Mouse (Mus musculus) cerebellum, adult 2 months (tissue): ENCODE measurements at regions not wholly inside any gene's neighbourhood (a gene's known extent, or its start where the extent isn't known, plus 50 kb on each side); places are given as distances from the start of the nearest gene placed in this dataset.

Source experiments
- DNase-seq, 2 experiments: peaks; one replicate each; pipeline ENCODE4 v3.0.0; 2021
- H3K27ac ChIP-seq: fragments of 200-500 bp; 2 replicates; pipeline ENCODE4 v1.5.1; 2012; ENCODE audit warnings: low read length, control low read depth, inconsistent platforms; ENCODE audit not compliant: insufficient read depth
- H3K27me3 ChIP-seq: fragments of 200-500 bp; 2 replicates; pipeline ENCODE4 v1.6.1; 2012; ENCODE audit warnings: inconsistent platforms, mild to moderate bottlenecking, low read length, moderate library complexity; ENCODE audit not compliant: control insufficient read depth, insufficient read depth
- H3K4me1 ChIP-seq: fragments of 200-500 bp; 2 replicates; pipeline ENCODE4 v1.6.1; 2011; ENCODE audit warnings: low read length; ENCODE audit not compliant: control insufficient read depth, insufficient read depth
- H3K4me3 ChIP-seq: fragments of 200-500 bp; replicated peaks from 2 replicates; pipeline ENCODE3; 2011; ENCODE audit warnings: mild to moderate bottlenecking, low read depth, low read length, control low read depth; ENCODE audit not compliant: insufficient read depth
- CTCF ChIP-seq: fragments of 200-500 bp; IDR thresholded peaks from 2 replicates; pipeline ENCODE4 v1.5.1; 2011; ENCODE audit warnings: low read depth, mild to moderate bottlenecking, control low read depth, low read length, moderate library complexity, borderline replicate concordance; ENCODE audit not compliant: insufficient read depth
- POLR2A ChIP-seq: fragments of 200-500 bp; IDR thresholded peaks from 2 replicates; pipeline ENCODE4 v1.6.1; 2011; ENCODE audit warnings: low read length, control low read depth, borderline replicate concordance; ENCODE audit not compliant: insufficient read depth
- WGBS: fragments of 180-500 bp; shearing (Covaris S2); methylation state at CpG from one replicate; pipeline ENCODE4 v1.1.7; 2018; 5-methylcytosine and 5-hydroxymethylcytosine counted together

- TF ChIP-seq CTCF (no peak), POLR2A (no peak)
- no peak overlapping the region for H3K27ac ChIP-seq
- WGBS = 85% methylated on average over 3 of the region's 3 CpGs
These were observed 112.2 kb downstream of the Kif20b start for GRCm38 (mm10) chr19:35034408-35034807.

GRCm38 (mm10) chr19:35045576-35045975 is 123.4 kb downstream of the Kif20b start:
- Histone ChIP-seq H3K4me3 (no peak overlapping the region), H3K4me1 (no peaks in the 10 kb centered on the region), H3K27me3 (no peaks in the 10 kb centered on the region), H3K27ac (no peak overlapping the region)
- TF ChIP-seq POLR2A (no peak), CTCF (no peak)
- 82% methylated on average over 4 of the region's 4 CpGs for WGBS
- no peak for DNase-seq

More at GRCm38 (mm10) chr19:35034408-35034807, 112.2 kb downstream of the Kif20b start:
- no peak for DNase-seq
- Histone ChIP-seq H3K27me3 (no peaks in the 10 kb centered on the region), H3K4me1 (no peaks in the 10 kb centered on the region), H3K4me3 (no peak overlapping the region)

- DNase-seq = no peak
- WGBS = 65% methylated on average over 3 of the region's 3 CpGs
- Histone ChIP-seq H3K4me1 (no peaks in the 10 kb centered on the region), H3K27ac (no peak overlapping the region), H3K27me3 (no peaks in the 10 kb centered on the region), H3K4me3 (no peak overlapping the region)
- no peak for TF ChIP-seq CTCF
These were observed 144.3 kb downstream of the Kif20b start for GRCm38 (mm10) chr19:35066352-35066935.

- Histone ChIP-seq H3K27me3 (no peaks in the 10 kb centered on the region), H3K4me3 (no peak overlapping the region), H3K4me1 (no peaks in the 10 kb centered on the region), H3K27ac (no peak overlapping the region)
- TF ChIP-seq POLR2A = no peak
- no peak for TF ChIP-seq CTCF
- WGBS = 34% methylated on average over 4 of the region's 4 CpGs
- no peak for DNase-seq
These were observed 159.0 kb downstream of the Kif20b start for GRCm38 (mm10) chr19:35081126-35081525.

- no peak for DNase-seq
- H3K27me3 ChIP-seq = no peaks in the 10 kb centered on the region
- TF ChIP-seq CTCF (no peak), POLR2A (no peak)
- H3K27ac ChIP-seq = no peak overlapping the region
- no peaks in the 10 kb centered on the region for H3K4me1 ChIP-seq
- WGBS = 24% methylated on average over 1 of the region's 1 CpGs
- H3K4me3 ChIP-seq = no peak overlapping the region
These were observed 179.1 kb downstream of the Kif20b start for GRCm38 (mm10) chr19:35101244-35101643.

GRCm38 (mm10) chr19:35114313-35114712 is 192.2 kb downstream of the Kif20b start:
- no peak for TF ChIP-seq POLR2A
- TF ChIP-seq CTCF = no peak
- peaks cover 4% of the 10 kb centered on the region; the same call in 1 of the 2 replicates for H3K4me1 ChIP-seq
- H3K4me3 ChIP-seq = no peak overlapping the region
- H3K27ac ChIP-seq = no peak overlapping the region
- DNase-seq = peak; percentile 13 to 67
- no peaks in the 10 kb centered on the region; the same call in 1 of the 2 replicates for H3K27me3 ChIP-seq
- WGBS = 3% methylated on average over 2 of the region's 2 CpGs

GRCm38 (mm10) chr19:35125278-35125677 is 203.1 kb downstream of the Kif20b start:
- H3K27me3 ChIP-seq = no peaks in the 10 kb centered on the region; the same call in 1 of the 2 replicates
- no peak for DNase-seq
- H3K4me3 ChIP-seq = no peak overlapping the region
- WGBS = 13% methylated on average over 4 of the region's 4 CpGs
- no peak overlapping the region for H3K27ac ChIP-seq
- H3K4me1 ChIP-seq = no peaks in the 10 kb centered on the region
- TF ChIP-seq CTCF = no peak
- no peak for TF ChIP-seq POLR2A

- no peak for DNase-seq
- WGBS = 84% methylated on average over 12 of the region's 12 CpGs
- H3K4me3 ChIP-seq = no peak overlapping the region
These were observed 204.5 kb downstream of the Kif20b start for GRCm38 (mm10) chr19:35126594-35127051.

More at GRCm38 (mm10) chr19:35126594-35127051, 204.5 kb downstream of the Kif20b start:
- TF ChIP-seq CTCF = no peak
- no peak for TF ChIP-seq POLR2A
- no peaks in the 10 kb centered on the region for H3K4me1 ChIP-seq
- H3K27ac ChIP-seq = no peak overlapping the region
- no peaks in the 10 kb centered on the region; the same call in 1 of the 2 replicates for H3K27me3 ChIP-seq
